Mouse (Mus musculus) MEL (cell line): ENCODE results near the gene Fchsd2. TPM values are rescaled to one million over a fixed set of nuclear protein-coding genes. Genes with fewer than 3 reads are reported as not detected.

Experiments
- DNase-seq: peaks from one replicate; pipeline ENCODE4 v3.0.0; 2011; ENCODE audit warnings: low read depth, low spot score
- H3K27ac ChIP-seq: 2 replicates; pipeline ENCODE4 v1.5.1; 2012; ENCODE audit warnings: low read depth, mild to moderate bottlenecking, control low read depth, low read length, moderate library complexity; ENCODE audit not compliant: control insufficient read depth
- H3K27me3 ChIP-seq, 2 experiments: fragments of 150-350 bp in 1 of 2; sonication (generic) in 1 of 2; 2 replicates each; pipeline ENCODE4 v1.6.1; 2012; ENCODE audit warnings: low read length in 2 of 2, mild to moderate bottlenecking in 2 of 2, improper control_type of control experiment in 1 of 2, moderate library complexity in 1 of 2; ENCODE audit not compliant: insufficient read depth in 2 of 2, control insufficient read depth in 1 of 2
- H3K36me3 ChIP-seq, 2 experiments: 2 replicates each; pipeline ENCODE4 v1.6.1; 2012 to 2014; ENCODE audit warnings: low read length in 2 of 2, improper control_type of control experiment in 1 of 2, inconsistent platforms in 1 of 2, mild to moderate bottlenecking in 1 of 2; ENCODE audit not compliant: insufficient read depth in 2 of 2, control insufficient read depth in 1 of 2
- H3K4me1 ChIP-seq, 2 experiments: fragments of 150-350 bp in 1 of 2; sonication (generic) in 1 of 2; 2 replicates each; pipeline ENCODE4 v1.6.1; 2012; ENCODE audit warnings: low read length in 2 of 2, improper control_type of control experiment in 1 of 2, mild to moderate bottlenecking in 1 of 2; ENCODE audit not compliant: insufficient read depth in 2 of 2, control insufficient read depth in 1 of 2
- H3K4me3 ChIP-seq, 2 experiments: fragments of 150-350 bp in 1 of 2; sonication (generic) in 1 of 2; 2 replicates each; pipeline ENCODE4 v1.5.1; 2012; ENCODE audit warnings: low read depth in 2 of 2, low read length in 2 of 2, mild to moderate bottlenecking in 2 of 2, moderate library complexity in 2 of 2, control low read depth in 1 of 2, improper control_type of control experiment in 1 of 2; ENCODE audit not compliant: control insufficient read depth in 1 of 2, insufficient read depth in 1 of 2
- H3K79me2 ChIP-seq: 2 replicates; pipeline ENCODE4 v1.6.1; 2012; ENCODE audit warnings: mild to moderate bottlenecking, low read length, moderate library complexity; ENCODE audit not compliant: control insufficient read depth, poor library complexity, insufficient read depth
- H3K9ac ChIP-seq: 2 replicates; pipeline ENCODE4 v1.6.1; 2012; ENCODE audit warnings: low read depth, mild to moderate bottlenecking, control low read depth, low read length, moderate library complexity; ENCODE audit not compliant: control insufficient read depth, poor library complexity, severe bottlenecking
- H3K9me3 ChIP-seq: fragments of 150-350 bp; sonication (generic); replicated peaks from 2 replicates; pipeline ENCODE4 v1.6.1; 2012; ENCODE audit warnings: mild to moderate bottlenecking, low read length, improper control_type of control experiment, moderate library complexity; ENCODE audit not compliant: insufficient read depth
- BHLHE40 ChIP-seq: IDR thresholded peaks from 2 replicates; pipeline ENCODE4 v1.6.1; 2012; ENCODE audit warnings: low read depth, mild to moderate bottlenecking, inconsistent platforms, low read length, improper control_type of control experiment, borderline replicate concordance
- ELF1 ChIP-seq: IDR thresholded peaks from 2 replicates; pipeline ENCODE4 v1.6.1; 2014; ENCODE audit warnings: low read depth, mild to moderate bottlenecking, inconsistent platforms, low read length, improper control_type of control experiment, moderate library complexity
- GABPA ChIP-seq: IDR thresholded peaks from 2 replicates; pipeline ENCODE4 v1.6.1; 2012; ENCODE audit warnings: low read depth, mild to moderate bottlenecking, inconsistent platforms, low read length, improper control_type of control experiment, moderate library complexity
- GATA1 ChIP-seq: IDR thresholded peaks from 2 replicates; pipeline ENCODE4 v1.6.1; 2011; ENCODE audit warnings: low read depth, low read length, improper control_type of control experiment
- HCFC1 ChIP-seq: IDR thresholded peaks from 2 replicates; pipeline ENCODE4 v1.6.1; 2012; ENCODE audit warnings: low read depth, mild to moderate bottlenecking, inconsistent platforms, low read length, improper control_type of control experiment, moderate library complexity
- MAFK ChIP-seq: IDR thresholded peaks from 2 replicates; pipeline ENCODE4 v1.6.1; 2011; ENCODE audit warnings: low read depth, mild to moderate bottlenecking, low read length, improper control_type of control experiment, borderline replicate concordance
- MAX ChIP-seq: IDR thresholded peaks from 2 replicates; pipeline ENCODE4 v1.6.1; 2011; ENCODE audit warnings: low read length, improper control_type of control experiment
- MAZ ChIP-seq: IDR thresholded peaks from 2 replicates; pipeline ENCODE4 v1.6.1; 2012; ENCODE audit warnings: low read depth, mild to moderate bottlenecking, inconsistent platforms, low read length, improper control_type of control experiment
- MEF2A ChIP-seq: IDR thresholded peaks from 2 replicates; pipeline ENCODE4 v1.6.1; 2014; ENCODE audit warnings: low read depth, mild to moderate bottlenecking, inconsistent platforms, low read length, improper control_type of control experiment; ENCODE audit not compliant: poor library complexity, insufficient replicate concordance, severe bottlenecking; ENCODE audit errors: extremely low read depth
- NELFE ChIP-seq: IDR thresholded peaks from 2 replicates; pipeline ENCODE4 v1.6.1; 2011; ENCODE audit warnings: low read depth, low read length, improper control_type of control experiment
- NRF1 ChIP-seq: IDR thresholded peaks from 2 replicates; pipeline ENCODE4 v1.6.1; 2014; ENCODE audit warnings: low read depth, mild to moderate bottlenecking, inconsistent platforms, low read length, improper control_type of control experiment, moderate library complexity; ENCODE audit not compliant: poor library complexity, insufficient read depth, severe bottlenecking
- SMC3 ChIP-seq: IDR thresholded peaks from 2 replicates; pipeline ENCODE4 v1.6.1; 2011; ENCODE audit warnings: low read depth, low read length, improper control_type of control experiment
- TAL1 ChIP-seq: IDR thresholded peaks from 2 replicates; pipeline ENCODE4 v1.6.1; 2012; ENCODE audit warnings: mild to moderate bottlenecking, inconsistent platforms, low read length, moderate library complexity, mixed read lengths
- TBP ChIP-seq: IDR thresholded peaks from 2 replicates; pipeline ENCODE4 v1.8.0; 2011; ENCODE audit warnings: low read depth, low read length, improper control_type of control experiment
- TCF12 ChIP-seq: IDR thresholded peaks from 2 replicates; pipeline ENCODE4 v1.6.1; 2014; ENCODE audit warnings: low read depth, mild to moderate bottlenecking, inconsistent platforms, low read length, improper control_type of control experiment, moderate library complexity
- USF1 ChIP-seq: IDR thresholded peaks from 2 replicates; pipeline ENCODE4 v1.6.1; 2014; ENCODE audit warnings: low read depth, mild to moderate bottlenecking, inconsistent platforms, low read length, improper control_type of control experiment, moderate library complexity
- ZC3H11A ChIP-seq: IDR thresholded peaks from 2 replicates; pipeline ENCODE4 v1.6.1; 2012; ENCODE audit warnings: low read depth, mild to moderate bottlenecking, inconsistent platforms, low read length, improper control_type of control experiment
- ZKSCAN1 ChIP-seq: IDR thresholded peaks from 2 replicates; pipeline ENCODE4 v1.6.1; 2012; ENCODE audit warnings: low read depth, mild to moderate bottlenecking, inconsistent platforms, low read length, improper control_type of control experiment, moderate library complexity
- ZMIZ1 ChIP-seq: IDR thresholded peaks from 2 replicates; pipeline ENCODE4 v1.6.1; 2012; ENCODE audit warnings: low read depth, mild to moderate bottlenecking, inconsistent platforms, low read length, improper control_type of control experiment, moderate library complexity
- polyA plus RNA-seq, 2 experiments: library from polyadenylated mRNA; stranded (reverse) in 1 of 2; unstranded in 1 of 2; fragments of >175 nt in 1 of 2; fragments of >200 nt in 1 of 2; gene quantifications; 2 replicates each; pipeline versions ENCODE4 v1.2.1 to v1.2.4; 2012; ENCODE audit warnings: low replicate concordance in 2 of 2, low read depth in 1 of 2; ENCODE audit not compliant: insufficient read length in 2 of 2, insufficient read depth in 1 of 2, missing spikeins in 1 of 2
- total RNA-seq: library from RNA; depleted of rRNA; stranded (reverse); fragments of 300-350 nt; gene quantifications from 2 replicates; pipeline ENCODE4 v1.2.3, GENCODE M21; 2012

Gene Fchsd2
- total and polyA plus RNA-seq, 3 experiments = 3.9 to 6.3 TPM; not detected in 1

DNA sequence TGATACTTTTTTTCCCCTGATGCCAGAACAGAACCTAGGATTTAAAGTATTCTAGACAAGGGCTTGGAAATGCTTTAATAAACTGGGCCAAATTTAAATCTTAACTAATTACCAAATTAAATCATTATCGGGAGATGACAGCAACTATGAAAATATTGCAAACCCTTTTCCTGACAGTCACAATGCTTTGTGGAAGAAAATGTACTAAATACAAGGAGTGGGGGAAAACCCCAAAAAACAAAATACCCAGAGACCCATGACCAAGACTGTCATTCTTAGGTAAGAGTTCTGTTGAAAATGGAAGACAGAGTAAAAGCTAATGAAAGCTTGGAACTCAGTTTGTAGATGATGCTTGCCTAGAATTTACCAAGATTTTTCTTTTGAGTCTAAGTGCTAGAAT is 78.3 kb downstream of the Fchsd2 start:
- Histone ChIP-seq H3K79me2 (no peaks in the 10 kb centered on the region), H3K9ac (no peak overlapping the region), H3K27me3 (no peaks in the 10 kb centered on the region)
- no peak for TF ChIP-seq MAZ
- no peak for TF ChIP-seq ZC3H11A
- no peak for TF ChIP-seq TBP
- no peak for TF ChIP-seq MEF2A
- no peak for TF ChIP-seq GATA1
- no peak for TF ChIP-seq NRF1
- TF ChIP-seq BHLHE40 = no peak
- TF ChIP-seq USF1 = no peak
- TF ChIP-seq TCF12 = no peak
- no peak for TF ChIP-seq GABPA
- TF ChIP-seq ELF1 = no peak
- TF ChIP-seq NELFE = no peak
- no peak for TF ChIP-seq MAX
- no peak for TF ChIP-seq TAL1
- TF ChIP-seq, all 39 proteins: peak for 0
- H3K36me3 ChIP-seq = peaks cover 0 to 2% of the 10 kb centered on the region in 2 experiments; a peak in 2 of 4 replicates
- H3K9me3 ChIP-seq = no peaks in the 10 kb centered on the region
- DNase-seq = no peak
- H3K27ac ChIP-seq = no peak overlapping the region
- no peak overlapping the region for H3K4me3 ChIP-seq
- H3K4me1 ChIP-seq = no peaks in the 10 kb centered on the region

DNA sequence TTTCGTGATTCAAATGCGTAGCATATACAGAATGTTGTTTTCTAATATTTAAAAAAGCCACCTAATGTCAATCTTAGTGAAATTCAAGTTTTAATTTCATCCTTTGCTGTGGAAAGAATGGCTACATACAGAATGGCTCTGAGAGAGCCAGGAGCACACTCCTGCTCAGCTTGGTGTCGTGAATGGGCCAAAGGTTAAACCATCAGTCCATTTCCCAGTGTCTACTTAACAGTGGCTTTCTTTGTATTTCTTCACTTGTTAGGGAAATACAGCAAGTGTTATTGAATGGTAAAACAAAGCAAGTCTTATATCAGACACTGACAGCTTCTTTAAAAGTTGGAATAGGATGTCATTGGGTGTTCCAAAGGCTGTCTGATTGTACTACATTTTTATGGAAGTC is 80.7 kb downstream of the Fchsd2 start:
- Histone ChIP-seq H3K4me3 (no peak overlapping the region), H3K27ac (no peak overlapping the region), H3K4me1 (no peaks in the 10 kb centered on the region; a peak in 1 of 4 replicates), H3K79me2 (no peaks in the 10 kb centered on the region), H3K27me3 (no peaks in the 10 kb centered on the region)
- TF ChIP-seq SMC3 = no peak
- TF ChIP-seq ELF1 = no peak
- no peak for TF ChIP-seq ZMIZ1
- TF ChIP-seq ZKSCAN1 = no peak
- no peak for TF ChIP-seq HCFC1
- no peak for TF ChIP-seq MAFK
- TF ChIP-seq, all 39 proteins: peak for 0
- no peak for DNase-seq
- Histone ChIP-seq H3K36me3 (peaks cover 0 to 2% of the 10 kb centered on the region in 2 experiments; a peak in 2 of 4 replicates), H3K9ac (no peak overlapping the region), H3K9me3 (no peaks in the 10 kb centered on the region)
